Mouse (Mus musculus) kidney, embryonic 14.5 days (tissue): Measurements from ENCODE around the gene Unc13a. TPM values are rescaled to one million over a fixed set of nuclear protein-coding genes. Genes with fewer than 3 reads are reported as not detected.

ENCODE experiments used
- ATAC-seq: fragments of 200-750 bp; cut with Nextera tagmentation; 2 replicates; pipeline ENCODE4 v1.8.0; 2017; ENCODE audit warnings: moderate number of reproducible peaks, mild to moderate bottlenecking, moderate TSS enrichment, moderate library complexity; ENCODE audit not compliant: low FRiP score, low TSS enrichment
- H3K27ac ChIP-seq: fragments of 300-500 bp; sonication (generic); 2 replicates; pipeline ENCODE4 v1.5.1; 2014; ENCODE audit warnings: low read depth, mild to moderate bottlenecking, low read length, moderate library complexity, mixed read lengths
- H3K27me3 ChIP-seq: fragments of 300-500 bp; sonication (generic); 2 replicates; pipeline ENCODE4 v1.6.1; 2014; ENCODE audit warnings: mild to moderate bottlenecking, low read length; ENCODE audit not compliant: control insufficient read depth, insufficient read depth
- H3K36me3 ChIP-seq: fragments of 300-500 bp; sonication (generic); 2 replicates; pipeline ENCODE4 v1.6.1; 2014; ENCODE audit warnings: low read length, mixed read lengths; ENCODE audit not compliant: control insufficient read depth, insufficient read depth
- H3K4me1 ChIP-seq: fragments of 300-500 bp; sonication (generic); 2 replicates; pipeline ENCODE4 v1.6.1; 2014; ENCODE audit warnings: low read length, mixed read lengths; ENCODE audit not compliant: control insufficient read depth, insufficient read depth
- H3K4me2 ChIP-seq: fragments of 300-500 bp; sonication (generic); replicated peaks from 2 replicates; pipeline ENCODE4 v1.6.1; 2014; ENCODE audit warnings: low read depth, mild to moderate bottlenecking, low read length
- H3K4me3 ChIP-seq: fragments of 300-500 bp; sonication (generic); 2 replicates; pipeline ENCODE4 v1.5.1; 2014; ENCODE audit warnings: mild to moderate bottlenecking, low read length
- H3K9ac ChIP-seq: fragments of 300-500 bp; sonication (generic); 2 replicates; pipeline ENCODE4 v1.6.1; 2014; ENCODE audit warnings: low read depth, mild to moderate bottlenecking, low read length, moderate library complexity
- H3K9me3 ChIP-seq: fragments of 300-500 bp; sonication (generic); 2 replicates; pipeline ENCODE4 v1.6.1; 2016; ENCODE audit warnings: low read length; ENCODE audit not compliant: control insufficient read depth
- WGBS: fragments of 180-500 bp; shearing (Covaris S2); extraction: QIAGEN DNeasy Blood & Tissue Kit; methylation state at CpG from one replicate; pipeline ENCODE4 v1.1.7; 2014; 5-methylcytosine and 5-hydroxymethylcytosine counted together
- polyA plus RNA-seq: library from polyadenylated mRNA; unstranded; fragments of >200 nt; fragmentation: Nextera tagmentation; extraction: Ambion mirVana; gene quantifications from 2 replicates; pipeline ENCODE4 v1.2.1, GENCODE M21; 2014

Gene Unc13a
- polyA plus RNA-seq, 1 experiment from 2014 or later: 0.50 TPM

- peaks cover 5% of the 10 kb centered on the region; the same call in 1 of the 2 replicates for H3K27me3 ChIP-seq
These were observed 33.2 kb downstream of the Unc13a start for GRCm38 (mm10) chr8:71638321-71638720.

GRCm38 (mm10) chr8:71637149-71638095, 34.1 kb downstream of the Unc13a start:
- Histone ChIP-seq H3K4me3 (no peak overlapping the region), H3K4me2 (no peak overlapping the region), H3K27ac (no peak overlapping the region), H3K27me3 (peaks cover 9% of the 10 kb centered on the region; the same call in 1 of the 2 replicates), H3K4me1 (no peaks in the 10 kb centered on the region), H3K36me3 (no peaks in the 10 kb centered on the region), H3K9ac (no peak overlapping the region), H3K9me3 (peaks cover 6% of the 10 kb centered on the region; the same call in 1 of the 2 replicates)
- ATAC-seq: no peak
- 67% methylated on average over 8 of the region's 8 CpGs for WGBS

More at GRCm38 (mm10) chr8:71638321-71638720, 33.2 kb downstream of the Unc13a start:
- Histone ChIP-seq H3K4me1 (no peaks in the 10 kb centered on the region), H3K9me3 (no peaks in the 10 kb centered on the region), H3K36me3 (no peaks in the 10 kb centered on the region), H3K27ac (no peak overlapping the region), H3K4me3 (no peak overlapping the region), H3K9ac (no peak overlapping the region), H3K4me2 (no peak overlapping the region)
- WGBS: 72% methylated on average over 6 of the region's 6 CpGs
- ATAC-seq: no peak

GRCm38 (mm10) chr8:71633981-71634667, 37.4 kb downstream of the Unc13a start:
- H3K36me3 ChIP-seq: no peaks in the 10 kb centered on the region
- WGBS: 3% methylated on average over 26 of the region's 26 CpGs
- H3K27me3 ChIP-seq: peaks cover 18% of the 10 kb centered on the region
- no peak overlapping the region for H3K9ac ChIP-seq
- no peak overlapping the region for H3K27ac ChIP-seq
- ATAC-seq: no peak
- H3K4me3 ChIP-seq: no peak overlapping the region; the same call in 1 of the 2 replicates
- peaks cover 6% of the 10 kb centered on the region; the same call in 1 of the 2 replicates for H3K9me3 ChIP-seq
- H3K4me1 ChIP-seq: 0 out of 2 replicates have a peak, but pooled peaks cover 3% of the 10 kb centered on the region
- H3K4me2 ChIP-seq: peak overlapping the region; percentile 19

- Histone ChIP-seq H3K9me3 (peaks cover 6% of the 10 kb centered on the region; the same call in 1 of the 2 replicates), H3K27me3 (peaks cover 18% of the 10 kb centered on the region), H3K4me3 (peak overlapping the region; percentile 4; the same call in 1 of the 2 replicates), H3K27ac (no peak overlapping the region), H3K4me1 (peaks cover 10% of the 10 kb centered on the region; the same call in 1 of the 2 replicates), H3K4me2 (peak overlapping the region; percentile 21; the same call in 1 of the 2 replicates), H3K36me3 (no peaks in the 10 kb centered on the region), H3K9ac (no peak overlapping the region)
- WGBS: 14% methylated on average over 19 of the region's 22 CpGs
- ATAC-seq: no peak
These were observed 38.4 kb downstream of the Unc13a start for GRCm38 (mm10) chr8:71633164-71633563.

- Histone ChIP-seq H3K4me2 (no peak overlapping the region), H3K4me1 (peaks cover 13% of the 10 kb centered on the region), H3K27ac (no peak overlapping the region), H3K9ac (no peak overlapping the region), H3K4me3 (no peak overlapping the region), H3K27me3 (peaks cover 18% of the 10 kb centered on the region), H3K36me3 (no peaks in the 10 kb centered on the region), H3K9me3 (peaks cover 6% of the 10 kb centered on the region; the same call in 1 of the 2 replicates)
- ATAC-seq: no peak
- 57% methylated on average over 2 of the region's 2 CpGs for WGBS
These were observed 39.7 kb downstream of the Unc13a start for GRCm38 (mm10) chr8:71631897-71632296.

GRCm38 (mm10) chr8:71630761-71631160, 40.8 kb downstream of the Unc13a start:
- Histone ChIP-seq H3K4me1 (peaks cover 13% of the 10 kb centered on the region), H3K4me3 (no peak overlapping the region), H3K4me2 (no peak overlapping the region), H3K27ac (no peak overlapping the region), H3K36me3 (peaks cover 2% of the 10 kb centered on the region; the same call in 1 of the 2 replicates), H3K9me3 (peaks cover 6% of the 10 kb centered on the region; the same call in 1 of the 2 replicates), H3K9ac (no peak overlapping the region), H3K27me3 (peaks cover 18% of the 10 kb centered on the region)
- WGBS: 74% methylated on average over 6 of the region's 6 CpGs
- ATAC-seq: no peak

- peak; percentile 41 for ATAC-seq
- 1% methylated on average over 25 of the region's 25 CpGs for WGBS
- H3K9ac ChIP-seq: peak overlapping the region; percentile 55
- peak overlapping the region; percentile 47 for H3K4me3 ChIP-seq
- H3K36me3 ChIP-seq: peaks cover 2% of the 10 kb centered on the region; the same call in 1 of the 2 replicates
- peaks cover 13% of the 10 kb centered on the region for H3K4me1 ChIP-seq
- H3K27me3 ChIP-seq: peaks cover 18% of the 10 kb centered on the region
- H3K4me2 ChIP-seq: peak overlapping the region; percentile 97
- peak overlapping the region; percentile 57; the same call in 1 of the 2 replicates for H3K27ac ChIP-seq
- peaks cover 6% of the 10 kb centered on the region; the same call in 1 of the 2 replicates for H3K9me3 ChIP-seq
These were observed 41.8 kb downstream of the Unc13a start for GRCm38 (mm10) chr8:71629781-71630212.

GRCm38 (mm10) chr8:71629096-71629697, 42.4 kb downstream of the Unc13a start:
- peaks cover 6% of the 10 kb centered on the region; the same call in 1 of the 2 replicates for H3K9me3 ChIP-seq
- peak; percentile 88 for ATAC-seq

More at GRCm38 (mm10) chr8:71629096-71629697, 42.4 kb downstream of the Unc13a start:
- H3K4me3 ChIP-seq: peak overlapping the region; percentile 47
- peaks cover 7% of the 10 kb centered on the region; the same call in 1 of the 2 replicates for H3K36me3 ChIP-seq
- H3K9ac ChIP-seq: peak overlapping the region; percentile 55
- peaks cover 13% of the 10 kb centered on the region for H3K4me1 ChIP-seq
- WGBS: under 1% methylated on average over 54 of the region's 55 CpGs
- peak overlapping the region; percentile 57; the same call in 1 of the 2 replicates for H3K27ac ChIP-seq
- peaks cover 18% of the 10 kb centered on the region for H3K27me3 ChIP-seq
- peak overlapping the region; percentile 97 for H3K4me2 ChIP-seq
